Mouse (Mus musculus): ENCODE results near the gene Slc22a26.
"Not testable (repeated sequence)": the region's sequence is repeated elsewhere in the genome, so short reads cannot be mapped to it uniquely, and the experiment has no call there.

The Slc22a26 gene

GRCm38 (mm10) chr19:7802571-7802970 lies at the start of gene Slc22a26:
Gene Slc22a26, minus strand, starts transcription at chr19:7802667.
- no peak for DNase-seq (ENCODE audit: low spot score)

- DNase-seq (ENCODE audit: low spot score), result no peak
Measured at GRCm38 (mm10) chr19:7829851-7830250, 27.4 kb upstream of the Slc22a26 start.

GRCm38 (mm10) chr19:7790571-7790970 lies 11.9 kb downstream of the Slc22a26 start:
- DNase-seq (ENCODE audit: low spot score), result no peak

- no peak for DNase-seq (ENCODE audit: low spot score)
Measured at GRCm38 (mm10) chr19:7775306-7775705, 27.2 kb downstream of the Slc22a26 start.

GRCm38 (mm10) chr19:7766124-7766523 lies 36.3 kb downstream of the Slc22a26 start:
- no peak for DNase-seq (ENCODE audit: low spot score)

- no peak for DNase-seq (ENCODE audit: low spot score)
Measured at GRCm38 (mm10) chr19:7765599-7765998, 36.9 kb downstream of the Slc22a26 start.

- DNase-seq (ENCODE audit: low spot score), result not testable (repeated sequence)
Measured at GRCm38 (mm10) chr19:7753371-7753770, 49.1 kb downstream of the Slc22a26 start.

Data from lung, postnatal 25 days (tissue).